Mouse (Mus musculus) lung, postnatal 10 days (tissue): Measurements from ENCODE around the gene Bcl2l11.

ENCODE experiments used
- DNase-seq: peaks from one replicate; pipeline ENCODE4 v3.0.0; 2021

The Bcl2l11 gene

GRCm38 (mm10) chr2:128114621-128115020 lies 11.2 kb upstream of the Bcl2l11 start:
- no peak for DNase-seq

- no peak for DNase-seq
Observed at GRCm38 (mm10) chr2:128115579-128115978, 10.3 kb upstream of the Bcl2l11 start.

- DNase-seq: no peak
Observed at GRCm38 (mm10) chr2:128117605-128118004, 8.2 kb upstream of the Bcl2l11 start.

- DNase-seq: no peak
Observed at GRCm38 (mm10) chr2:128118971-128119370, 6.9 kb upstream of the Bcl2l11 start.

GRCm38 (mm10) chr2:128122491-128122890 lies 3.3 kb upstream of the Bcl2l11 start:
- DNase-seq: peak; percentile 82

- DNase-seq: peak; percentile 43
Observed at GRCm38 (mm10) chr2:128122891-128123771, 2.7 kb upstream of the Bcl2l11 start.

- peak; percentile 47 for DNase-seq
Observed at GRCm38 (mm10) chr2:128123921-128124683, 1.7 kb upstream of the Bcl2l11 start.

- DNase-seq: no peak
Observed at GRCm38 (mm10) chr2:128124693-128125092, 1.1 kb upstream of the Bcl2l11 start.

- peak; percentile 41 for DNase-seq
Observed at GRCm38 (mm10) chr2:128126591-128127051, 783 bp downstream of the Bcl2l11 start.

- DNase-seq: peak; percentile 98
Observed at GRCm38 (mm10) chr2:128127121-128127671, 1.4 kb downstream of the Bcl2l11 start.

GRCm38 (mm10) chr2:128127691-128128292 lies 2.0 kb downstream of the Bcl2l11 start:
- peak; percentile 91 for DNase-seq

- no peak for DNase-seq
Observed at GRCm38 (mm10) chr2:128128532-128128931, 2.7 kb downstream of the Bcl2l11 start.

- no peak for DNase-seq
Observed at GRCm38 (mm10) chr2:128131503-128131902, 5.7 kb downstream of the Bcl2l11 start.

GRCm38 (mm10) chr2:128132635-128133034 lies 6.8 kb downstream of the Bcl2l11 start:
- DNase-seq: no peak

- DNase-seq: no peak
Observed at GRCm38 (mm10) chr2:128133865-128134264, 8.0 kb downstream of the Bcl2l11 start.

- no peak for DNase-seq
Observed at GRCm38 (mm10) chr2:128134474-128134873, 8.6 kb downstream of the Bcl2l11 start.

- DNase-seq: no peak
Observed at GRCm38 (mm10) chr2:128134948-128135347, 9.1 kb downstream of the Bcl2l11 start.

- DNase-seq: peak; percentile 36
Observed at GRCm38 (mm10) chr2:128136769-128137433, 11.1 kb downstream of the Bcl2l11 start.

GRCm38 (mm10) chr2:128137480-128138276 lies 11.8 kb downstream of the Bcl2l11 start:
- DNase-seq: peak; percentile 36

- no peak for DNase-seq
Observed at GRCm38 (mm10) chr2:128138924-128139323, 13.1 kb downstream of the Bcl2l11 start.

- peak; percentile 78 for DNase-seq
Observed at GRCm38 (mm10) chr2:128139781-128140180, 13.9 kb downstream of the Bcl2l11 start.

- DNase-seq: no peak
Observed at GRCm38 (mm10) chr2:128140183-128140582, 14.3 kb downstream of the Bcl2l11 start.
